Mouse (Mus musculus) gastrocnemius, adult 18-20 months (tissue): ENCODE measurements around the gene Aip. TPM values are rescaled to one million over a fixed set of nuclear protein-coding genes. Genes with fewer than 3 reads are reported as not detected.

Experiments used
- DNase-seq: peaks from one replicate; pipeline ENCODE4 v3.0.0; 2021; ENCODE audit warnings: low spot score
- long read RNA-seq, 2 experiments: library from polyadenylated mRNA; stranded (forward); transcript quantifications; one replicate each; pipeline ENCODE4 v2.0.0; 2021
- total RNA-seq, 2 experiments: library from RNA; stranded (reverse); gene quantifications; 2 replicates each; pipeline ENCODE4 v1.2.3; 2021

Gene Aip
- total RNA-seq, result 10 to 100 TPM; 82.2 to 84.7 TPM
- long read RNA-seq, experiment 1, transcript Aip-201 (6 exons, 1,261 nt), result major isoform, 94 of 107 reads
- long read RNA-seq, experiment 1, partial matches to known transcripts, result 5 of 107 reads
- long read RNA-seq, experiment 1, other reads (novel, unspliced or antisense), result 5 of 107 reads
- long read RNA-seq, experiment 2, transcript Aip-201 (6 exons, 1,261 nt), result major isoform, 50 of 65 reads
- long read RNA-seq, experiment 2, partial matches to known transcripts, result 6 of 65 reads
- long read RNA-seq, experiment 2, other reads (novel, unspliced or antisense), result 8 of 65 reads

GRCm38 (mm10) chr19:4125741-4126696 is at the start of gene Aip:
Gene Aip (minus strand): TSS chr19:4125858.
- peak; percentile 99 for DNase-seq

DNA sequence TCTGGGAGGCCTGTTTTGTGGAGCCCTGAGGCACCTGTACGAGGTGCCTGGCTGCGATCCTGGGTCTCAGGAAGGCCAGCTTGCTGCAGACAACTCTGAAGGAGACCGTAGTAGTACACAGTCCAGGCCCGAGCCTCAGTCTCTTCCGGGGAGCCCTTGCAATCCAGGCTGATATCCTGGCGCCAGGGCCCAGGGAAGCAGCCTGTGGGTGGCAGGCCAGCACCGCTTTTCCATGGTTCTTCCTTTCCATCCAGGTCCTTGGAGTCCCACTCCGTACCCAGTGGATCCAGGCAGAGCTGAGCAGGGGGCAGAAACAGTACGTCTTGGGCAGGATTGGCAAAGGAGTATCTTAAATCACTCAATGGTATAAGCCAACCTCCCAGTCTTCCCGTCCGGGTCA is 47.3 kb upstream of the Aip start:
- DNase-seq, result no peak

GRCm38 (mm10) chr19:4171393-4172290 is 46.0 kb upstream of the Aip start:
- peak; percentile 43 for DNase-seq

DNA sequence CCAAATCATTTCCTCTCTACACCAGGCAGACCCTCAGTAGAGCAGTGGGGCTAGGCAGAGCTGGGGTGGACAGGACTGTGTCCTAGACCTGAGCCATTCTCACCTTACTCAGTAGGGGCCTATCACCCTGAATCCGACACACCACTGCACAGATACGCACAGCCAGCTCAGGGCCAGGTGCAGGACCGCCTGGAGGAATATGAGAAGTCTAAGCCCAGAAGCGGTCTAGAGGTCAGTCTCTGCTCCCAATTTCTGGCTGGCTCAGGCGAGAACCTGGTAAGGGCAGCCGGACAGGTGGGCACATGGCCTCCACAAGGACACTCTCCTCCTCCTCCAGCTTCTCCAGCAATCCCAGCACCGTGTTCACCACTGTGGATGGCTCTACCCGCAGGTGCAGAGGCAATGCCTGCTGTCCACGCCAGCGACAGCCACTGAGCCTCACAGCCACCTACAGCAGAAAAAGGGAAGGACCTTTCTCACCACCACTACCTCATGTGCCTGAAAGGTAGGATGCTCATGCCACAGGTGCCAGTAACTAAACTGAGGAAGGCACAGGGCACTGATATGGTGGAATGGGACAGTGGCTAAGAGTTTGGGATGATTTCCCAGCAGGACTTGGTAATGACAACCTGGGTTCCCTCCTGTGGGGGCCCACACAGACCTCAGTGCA is 45.2 kb upstream of the Aip start:
- no peak for DNase-seq

DNA sequence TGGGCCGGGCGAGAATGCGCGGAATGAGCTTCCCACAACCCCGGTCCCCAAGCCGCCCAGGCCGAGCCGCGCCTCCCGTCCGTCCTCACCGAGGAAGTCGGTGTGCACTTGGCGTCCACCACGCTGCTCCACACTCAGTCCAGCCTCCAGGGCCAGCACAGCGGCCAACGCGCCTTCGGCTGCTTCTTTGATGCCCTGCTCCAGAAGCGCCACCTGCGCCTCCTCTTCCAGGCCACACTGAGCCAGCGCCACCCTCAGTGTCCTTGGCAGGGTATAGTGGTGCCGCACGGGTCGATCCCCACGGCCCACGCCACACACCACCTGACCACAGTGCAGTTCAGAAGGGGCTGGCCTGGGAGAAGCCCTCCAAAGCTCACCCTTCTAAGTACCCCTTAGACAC is 44.2 kb upstream of the Aip start:
- DNase-seq, result no peak

GRCm38 (mm10) chr19:4169378-4169784 is 43.7 kb upstream of the Aip start:
- DNase-seq, result peak; percentile 100

DNA sequence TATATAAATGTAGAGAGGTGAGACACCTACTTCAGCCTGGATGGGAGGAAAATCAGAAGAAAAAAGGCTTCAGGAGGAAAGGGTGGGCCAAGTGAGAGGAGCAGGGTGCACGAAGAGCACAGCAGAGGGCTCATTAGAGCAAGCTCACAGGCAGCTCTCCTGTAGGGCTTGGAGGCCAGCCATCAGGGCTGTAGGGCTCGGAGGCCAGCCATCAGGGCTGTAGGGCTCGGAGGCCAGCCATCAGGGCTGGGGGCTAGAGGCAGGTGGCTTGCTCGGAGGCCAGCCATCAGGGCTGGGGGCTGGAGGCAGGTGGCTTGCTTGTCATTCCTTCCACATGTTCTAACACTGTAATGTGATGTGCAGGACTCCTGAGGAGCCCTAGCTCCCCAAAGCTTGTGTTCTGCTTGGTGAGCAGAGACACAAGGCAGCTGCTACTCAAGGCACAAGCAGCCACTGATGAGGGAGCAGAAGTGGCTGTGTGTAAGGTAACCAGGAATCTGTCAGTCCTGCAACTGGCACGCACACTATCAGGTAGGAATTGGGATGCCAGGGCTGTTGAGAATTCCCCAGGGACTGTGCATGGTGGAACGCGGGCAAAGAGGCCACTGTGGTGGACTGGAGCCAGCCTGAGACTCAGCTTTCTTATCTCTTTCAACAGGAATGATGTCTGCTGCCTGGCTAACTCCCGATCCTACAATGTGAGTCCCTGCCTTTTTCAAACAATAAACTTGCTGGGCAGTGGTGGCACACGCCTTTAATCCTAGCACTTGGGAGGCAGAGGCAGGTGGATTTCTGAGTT is 41.2 kb upstream of the Aip start:
- DNase-seq, result no peak

DNA sequence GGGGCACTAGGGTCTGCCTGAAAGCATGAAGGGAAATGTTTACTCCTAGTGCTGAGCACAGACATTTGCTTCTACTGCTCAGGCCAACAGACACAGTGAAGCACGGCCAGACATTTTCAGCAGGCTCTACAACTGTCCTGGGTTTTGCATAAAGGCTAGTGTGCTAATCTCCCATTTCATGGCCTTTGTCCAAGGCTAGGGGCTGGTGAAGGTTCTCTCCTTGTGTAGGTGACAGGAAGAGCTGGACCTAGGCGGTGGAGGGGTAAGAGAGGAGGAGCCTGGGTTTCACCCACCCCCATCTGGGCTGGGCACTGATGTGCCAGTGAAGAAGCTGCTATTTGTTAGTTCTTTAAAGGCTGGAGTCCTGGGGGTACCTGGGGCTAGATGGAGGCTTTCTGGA is 39.1 kb upstream of the Aip start:
- DNase-seq, result no peak

DNA sequence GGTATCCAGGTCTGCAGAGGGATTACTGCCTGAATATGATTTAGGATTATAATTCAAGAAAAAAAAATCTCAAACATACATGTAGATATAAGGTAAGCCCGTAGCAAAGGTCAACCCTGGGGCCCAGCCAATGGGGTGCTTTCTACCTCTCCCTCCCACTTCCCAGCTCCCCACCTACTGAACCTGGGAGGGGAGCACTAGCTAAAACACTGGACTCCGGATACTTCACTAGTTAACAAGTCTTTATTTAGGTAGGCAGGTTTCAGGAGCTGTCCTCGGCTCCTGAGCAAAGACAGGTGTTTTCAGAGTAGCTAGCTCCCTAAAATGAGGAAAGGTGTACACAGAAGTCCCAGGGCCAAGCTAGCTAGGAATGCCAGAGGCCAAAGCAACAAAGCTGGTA is 38.4 kb upstream of the Aip start:
- no peak for DNase-seq

DNA sequence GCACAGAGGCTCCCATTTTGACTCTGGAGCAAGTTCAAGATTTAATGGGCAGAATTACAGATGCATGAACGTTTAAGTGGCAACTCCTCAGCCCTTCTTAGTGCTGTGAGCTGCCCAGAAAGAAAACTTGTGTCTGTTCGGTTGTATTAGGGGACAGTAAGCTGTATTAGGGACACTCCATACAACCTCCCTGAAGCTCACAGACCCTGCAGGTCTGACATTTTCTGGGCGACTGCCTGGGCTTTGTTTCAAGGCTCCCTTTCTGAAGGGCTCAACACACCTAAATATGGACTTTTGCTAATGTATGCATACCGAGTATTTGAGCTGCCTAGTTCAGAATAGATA is 37.9 kb upstream of the Aip start:
- no peak for DNase-seq

GRCm38 (mm10) chr19:4162646-4163542 is 37.2 kb upstream of the Aip start, which contains the start of gene Rps6kb2:
Gene Rps6kb2 (minus strand): TSS chr19:4163354.
- DNase-seq, result peak; percentile 98

- no peak for DNase-seq
Observed at GRCm38 (mm10) chr19:4159049-4159448, 33.4 kb upstream of the Aip start.

GRCm38 (mm10) chr19:4156771-4157170 is 31.1 kb upstream of the Aip start:
- DNase-seq, result no peak

DNA sequence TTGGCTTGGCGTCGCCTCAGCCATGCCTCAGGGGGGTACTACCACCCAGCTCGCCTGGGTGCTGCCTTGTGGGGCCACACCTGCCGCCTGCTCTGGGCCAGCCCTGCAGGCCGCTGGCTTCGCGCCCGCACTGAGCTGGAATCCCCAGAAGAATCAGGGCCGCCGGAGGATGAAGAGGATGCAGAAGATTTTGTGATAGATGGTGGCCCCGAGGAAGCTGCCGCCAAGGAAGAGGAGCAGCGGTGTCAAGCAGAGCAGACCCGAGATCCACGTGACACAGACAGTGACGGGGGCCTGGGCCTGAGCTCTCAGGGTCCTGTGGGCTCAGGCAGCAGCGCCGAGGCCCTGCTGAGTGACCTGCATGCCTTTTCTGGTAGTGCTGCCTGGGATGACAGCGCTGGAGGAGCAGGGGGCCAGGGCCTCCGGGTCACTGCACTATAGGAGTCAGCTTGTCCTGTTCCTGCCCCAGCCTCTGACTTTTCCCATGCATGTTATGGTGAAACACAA is 30.5 kb upstream of the Aip start:
- DNase-seq, result no peak

DNA sequence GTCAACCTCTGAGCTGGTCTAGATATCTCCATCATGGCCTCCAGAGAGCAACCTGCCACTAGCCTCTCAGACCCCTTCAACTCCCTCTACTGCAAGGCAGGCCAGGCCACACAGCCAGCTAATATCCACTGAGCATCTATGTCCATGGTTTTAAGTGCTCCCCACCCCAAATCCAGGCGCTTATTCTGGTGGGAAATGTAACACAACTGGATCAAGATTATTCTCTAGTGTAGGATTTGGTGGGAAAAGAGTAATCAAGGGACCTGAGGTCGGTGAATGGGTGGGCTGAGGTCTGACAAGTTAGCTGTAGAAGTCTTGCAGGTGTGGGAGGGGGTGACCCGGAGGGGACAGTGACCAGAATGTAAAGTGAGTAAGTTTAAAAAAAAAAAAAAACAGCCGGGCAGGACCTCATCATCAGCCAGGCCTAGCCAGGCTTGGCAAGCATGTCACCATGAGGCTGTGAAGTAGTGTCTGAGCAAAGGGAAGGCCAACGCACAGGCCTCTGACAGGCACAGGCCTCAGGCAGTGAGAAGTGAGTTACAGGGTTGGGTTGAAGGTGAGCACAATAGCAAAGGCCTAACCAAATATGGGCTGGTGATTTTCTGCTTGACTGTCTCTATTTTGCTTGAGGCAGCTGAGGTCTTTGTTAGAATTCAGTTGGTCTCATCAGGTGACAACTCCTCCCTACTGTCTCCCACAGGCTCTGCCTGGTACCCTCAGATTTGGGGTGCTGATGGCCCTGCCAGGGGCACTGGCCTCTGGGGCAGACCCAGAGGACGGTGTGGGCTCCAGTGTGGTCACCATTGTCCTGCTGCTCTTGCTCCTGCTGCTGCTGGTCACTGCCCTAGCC is 29.8 kb upstream of the Aip start:
- DNase-seq, result no peak

- no peak for DNase-seq
Observed at GRCm38 (mm10) chr19:4154437-4155222, 29.0 kb upstream of the Aip start.

DNA sequence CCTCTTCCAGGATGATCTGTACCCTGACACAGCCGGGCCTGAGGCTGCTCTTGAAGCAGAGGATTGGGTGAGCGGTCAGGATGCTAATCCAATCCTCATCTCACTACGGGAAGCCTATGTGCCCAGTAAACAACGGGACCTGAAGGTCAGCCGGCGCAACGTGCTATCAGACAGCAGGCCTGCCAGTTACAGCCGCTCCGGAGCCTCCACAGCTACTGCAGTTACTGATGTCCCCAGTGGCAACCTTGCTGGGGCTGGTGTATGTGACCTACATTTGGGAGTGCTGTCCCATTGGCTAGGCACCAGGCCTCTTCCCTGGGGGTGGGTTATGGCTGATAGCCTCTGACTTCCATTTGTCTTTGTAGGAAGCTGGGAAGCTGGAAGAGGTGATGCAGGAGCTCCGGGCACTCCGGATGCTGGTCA is 27.6 kb upstream of the Aip start, which contains the start of gene Ptprcap:
Ptprcap (plus strand) TSS at position 373 of the 423 bp plus-strand sequence.
- DNase-seq, result no peak
